Mouse (Mus musculus): Measurements from ENCODE around the gene Rps13. TPM values are rescaled to one million over a fixed set of nuclear protein-coding genes. Genes with fewer than 3 reads are reported as not detected.

The Rps13 gene
- 509 TPM for polyA plus RNA-seq (2014; fragmentation: Illumina TruSeq; extraction: RNeasy Lipid Tissue Mini Kit (QIAGEN cat#74804); ENCODE audit: low read depth, low replicate concordance)

DNA sequence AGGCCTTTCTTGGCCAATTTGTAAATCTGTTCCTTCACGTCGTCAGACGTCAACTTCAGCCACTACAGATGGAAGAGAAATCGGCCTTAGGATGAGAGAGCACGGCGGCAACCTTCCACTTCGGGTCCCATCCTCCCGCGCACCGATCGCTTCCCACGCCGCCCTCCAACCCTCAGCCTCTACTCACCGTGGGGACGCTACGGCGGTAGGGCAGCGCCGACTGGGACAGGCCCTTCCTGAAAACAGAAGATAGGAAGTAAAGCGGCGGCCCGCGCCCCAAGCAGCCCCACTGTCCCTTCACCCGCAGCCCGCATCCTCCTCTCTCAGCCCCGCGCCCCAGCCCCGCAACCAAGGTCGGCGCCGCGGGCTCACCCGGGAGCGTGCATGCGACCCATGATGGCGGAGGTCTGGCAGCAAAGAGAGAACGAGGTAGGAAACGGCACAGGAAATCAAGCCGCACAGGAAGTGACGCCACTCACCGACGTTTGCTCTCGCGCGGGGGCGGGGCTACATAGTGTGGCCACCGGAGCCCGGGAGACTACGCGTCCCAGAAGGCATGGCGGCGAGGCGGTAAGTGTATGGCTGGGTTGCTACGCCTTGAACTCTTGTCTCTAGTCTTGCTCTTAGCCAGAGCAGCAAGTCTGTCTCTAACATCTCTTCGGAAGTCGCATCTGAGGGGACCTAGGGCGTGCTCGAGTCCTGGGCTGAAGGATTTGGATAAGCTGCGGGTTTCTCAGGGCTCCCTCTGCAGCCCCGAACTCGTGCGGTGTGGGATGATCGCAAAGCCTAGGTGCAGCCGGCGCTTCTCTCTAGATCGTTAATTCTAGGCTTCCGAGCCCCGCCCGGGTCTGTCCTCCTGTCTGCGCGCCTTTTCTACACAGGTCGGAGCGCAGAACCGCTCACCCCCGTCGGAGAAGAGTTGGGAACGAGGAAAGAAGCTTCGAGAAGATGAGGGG lies at the start of gene Rps13:
Gene Rps13, minus strand, starts transcription at position 483 of the 956 bp plus-strand sequence.

DNA sequence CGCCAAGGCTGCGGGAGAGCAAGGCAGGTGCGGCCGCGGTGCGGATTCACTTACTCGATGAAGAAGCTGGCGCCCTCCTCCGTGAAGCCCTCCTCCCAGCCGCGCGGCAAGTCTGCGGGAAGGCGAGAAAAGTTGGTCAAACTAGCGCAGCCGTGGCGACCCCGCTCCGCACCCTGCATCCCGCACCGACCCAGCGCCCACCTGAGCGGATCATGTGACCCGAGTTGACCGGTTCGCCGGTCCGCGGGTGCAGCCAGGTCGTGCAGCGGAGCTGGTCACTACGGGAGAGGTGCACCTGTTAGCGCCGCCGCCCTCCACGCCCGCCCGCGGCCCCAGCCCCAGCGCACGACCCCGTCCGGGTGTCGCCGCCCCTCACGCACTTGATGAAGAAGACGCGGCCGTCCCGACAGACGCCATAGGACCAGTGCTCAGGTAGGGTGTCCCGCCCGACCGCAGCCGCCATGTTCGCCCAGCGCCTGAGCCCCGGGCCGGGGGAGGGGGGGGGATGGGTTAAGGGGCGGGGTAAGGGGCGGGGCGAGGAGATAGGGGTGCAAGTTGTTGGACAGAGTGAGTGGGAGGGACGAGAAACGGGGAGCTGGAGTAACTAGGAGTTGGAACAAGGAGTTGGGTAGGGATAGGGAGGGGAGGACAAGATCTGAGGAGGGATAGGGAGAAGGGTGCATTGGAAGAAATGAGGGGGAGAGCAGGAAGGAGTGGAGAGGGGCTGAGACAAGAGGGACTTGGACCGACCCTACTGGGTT lies 25.9 kb downstream of the Rps13 start, which contains the start of gene Plekha7:
Gene Plekha7, minus strand, starts transcription at position 506 of the 761 bp plus-strand sequence.

Other genes starting within 250 kb of the Rps13 start
- gene Gm4353, start 249.6 kb downstream of the Rps13 start, polyA plus RNA-seq (2014; fragmentation: Illumina TruSeq; extraction: RNeasy Lipid Tissue Mini Kit (QIAGEN cat#74804); ENCODE audit: low read depth, low replicate concordance) = 3.7 TPM
- gene Plekha7, start 25.8 kb downstream of the Rps13 start, polyA plus RNA-seq (2014; fragmentation: Illumina TruSeq; extraction: RNeasy Lipid Tissue Mini Kit (QIAGEN cat#74804); ENCODE audit: low read depth, low replicate concordance) = 3.6 TPM
- 64.1 TPM for gene Pik3c2a, start 109.3 kb upstream of the Rps13 start, polyA plus RNA-seq (2014; fragmentation: Illumina TruSeq; extraction: RNeasy Lipid Tissue Mini Kit (QIAGEN cat#74804); ENCODE audit: low read depth, low replicate concordance)
- 67.3 TPM for gene Nucb2, start 170.2 kb upstream of the Rps13 start, polyA plus RNA-seq (2014; fragmentation: Illumina TruSeq; extraction: RNeasy Lipid Tissue Mini Kit (QIAGEN cat#74804); ENCODE audit: low read depth, low replicate concordance)